Mouse (Mus musculus) T-helper 2 cell (primary cell): ENCODE results near the gene Slc35d3.

ENCODE experiments used
- in situ Hi-C: fragments of 300-600 bp; cut with MboI, MseI; formaldehyde crosslinking; loops from one replicate; pipeline ENCODE4 v1.15.1; 2025; ENCODE audit warnings: high pct_unique_total_duplicates

Slc35d3 gene

GRCm38 (mm10) chr10:19835887-19836710 is 15.2 kb downstream of the Slc35d3 start:
- in situ Hi-C loops = no loop called here

- in situ Hi-C loops = no loop called here
These were observed 17.0 kb downstream of the Slc35d3 start for GRCm38 (mm10) chr10:19834222-19834621.

- in situ Hi-C loops = no loop called here
These were observed 20.0 kb downstream of the Slc35d3 start for GRCm38 (mm10) chr10:19831072-19831849.

- in situ Hi-C loops = no loop called here
These were observed 30.3 kb downstream of the Slc35d3 start for GRCm38 (mm10) chr10:19820986-19821385.

- in situ Hi-C loops = no loop called here
These were observed 32.4 kb downstream of the Slc35d3 start for GRCm38 (mm10) chr10:19818723-19819355.

- in situ Hi-C loops = no loop called here
These were observed 35.9 kb downstream of the Slc35d3 start for GRCm38 (mm10) chr10:19815371-19815770.

- in situ Hi-C loops = no loop called here
These were observed 39.7 kb downstream of the Slc35d3 start for GRCm38 (mm10) chr10:19811436-19812172.

GRCm38 (mm10) chr10:19804763-19805162 is 46.5 kb downstream of the Slc35d3 start:
- in situ Hi-C loops = no loop called here

GRCm38 (mm10) chr10:19802958-19803357 is 48.3 kb downstream of the Slc35d3 start:
- in situ Hi-C loops = no loop called here
